Mouse (Mus musculus) adrenal gland, adult 8-10 months (tissue): Measurements from ENCODE around the gene B630019K06Rik. TPM values are rescaled to one million over a fixed set of nuclear protein-coding genes. Genes with fewer than 3 reads are reported as not detected.
"Not testable (repeated sequence)": the region's sequence is repeated elsewhere in the genome, so short reads cannot be mapped to it uniquely, and the experiment has no call there.

Experiments
- DNase-seq: peaks from one replicate; pipeline ENCODE4 v3.0.0; 2022
- total RNA-seq, 4 experiments: library from RNA; stranded (reverse); gene quantifications; 2 replicates each; pipeline ENCODE4 v1.2.4; 2022

The B630019K06Rik gene
- total RNA-seq: 10 to 100 TPM; 11.7 to 13.7 (median 13.1) TPM

- DNase-seq: peak; percentile 66
Observed at GRCm38 (mm10) chrX:8892343-8893155, at the start of gene B630019K06Rik. TSS of gene B630019K06Rik (plus strand) at chrX:8892382.

DNA sequence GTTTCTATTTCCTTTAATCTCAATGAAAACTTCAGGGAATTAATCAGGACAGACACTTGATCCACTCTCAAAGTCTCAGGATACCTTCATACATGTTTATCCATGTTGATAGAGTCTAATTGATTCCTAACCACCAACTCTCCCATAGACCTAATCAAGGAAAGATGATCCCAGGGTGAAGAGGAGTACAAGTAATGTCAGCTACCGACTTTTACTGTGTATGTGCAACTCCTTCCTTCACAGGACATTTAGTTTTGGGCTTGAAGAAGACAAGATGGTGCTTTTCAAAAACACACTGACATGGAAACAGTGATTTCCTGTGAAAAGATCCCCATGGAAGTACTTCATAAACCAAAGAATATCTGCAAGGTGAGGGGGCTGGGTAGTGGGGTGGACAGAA, 48.5 kb upstream of the B630019K06Rik start, which contains the start of gene Gm6592:
Gene Gm6592 (plus strand): TSS at position 301 of the 400 bp plus-strand sequence.
- no peak for DNase-seq

DNA sequence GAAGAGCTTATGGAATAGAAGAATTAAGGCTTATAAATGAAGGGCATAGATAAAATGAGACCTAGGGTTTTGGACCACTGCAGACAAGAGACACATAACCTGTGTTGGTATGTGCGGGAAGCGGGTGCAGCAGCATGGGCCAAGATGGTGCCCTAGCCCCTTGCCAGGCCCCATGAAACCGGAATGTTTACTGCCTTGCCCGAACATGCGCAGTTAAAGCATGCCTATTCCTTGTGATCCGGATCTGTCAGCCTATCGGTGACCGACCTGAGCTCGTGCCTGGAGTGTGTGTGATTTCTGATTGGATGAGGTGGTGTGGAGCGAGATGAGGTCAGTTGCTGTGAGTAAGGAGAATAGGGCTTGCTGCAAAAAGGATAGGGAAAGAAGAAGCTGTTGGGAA, 39.7 kb upstream of the B630019K06Rik start:
- DNase-seq: no peak

GRCm38 (mm10) chrX:8864331-8864730, 27.9 kb upstream of the B630019K06Rik start:
- DNase-seq: peak; percentile 48

DNA sequence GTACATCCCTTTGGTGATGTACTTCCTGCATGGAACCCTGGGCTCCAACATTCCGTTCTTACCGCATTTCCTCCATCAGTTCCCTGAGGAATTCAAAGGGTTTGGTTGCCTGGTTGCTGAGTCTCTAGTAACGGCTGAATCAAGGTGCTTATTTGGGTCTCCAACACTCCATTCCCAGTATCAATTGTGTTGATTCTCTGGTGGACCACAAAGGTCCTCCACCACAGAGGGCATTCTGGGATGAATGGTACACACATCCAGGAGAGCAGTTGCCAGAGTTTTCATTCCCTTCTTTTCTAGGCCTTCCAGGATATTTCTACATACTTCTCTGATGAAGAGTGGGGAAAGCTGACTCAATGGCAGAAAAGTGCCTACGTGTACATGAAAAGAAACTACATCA, 18.2 kb upstream of the B630019K06Rik start, which contains the start of gene Gm5751:
Gene Gm5751 (plus strand): TSS at position 301 of the 400 bp plus-strand sequence.
- DNase-seq: not testable (repeated sequence)

- no peak for DNase-seq
Observed at GRCm38 (mm10) chrX:8884336-8884735, 7.8 kb upstream of the B630019K06Rik start.

DNA sequence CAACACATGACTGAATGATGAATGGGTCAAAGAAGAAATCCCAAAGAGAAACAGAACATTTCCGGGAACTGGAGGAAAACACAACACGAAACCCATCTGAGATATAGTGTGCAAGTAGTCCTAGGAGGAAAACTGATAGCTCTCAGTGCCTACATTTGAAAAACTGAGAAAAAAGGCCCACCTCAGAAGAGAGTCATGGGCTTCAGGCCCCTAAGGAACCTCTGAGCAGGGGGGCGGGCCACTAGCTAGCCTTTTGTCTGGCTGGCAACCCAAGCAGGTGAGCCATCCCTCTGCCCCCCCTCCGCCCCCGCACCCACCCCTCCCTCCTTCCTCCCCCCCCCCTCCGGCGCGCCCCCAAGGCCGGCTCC, 223 bp upstream of the B630019K06Rik start:
- DNase-seq: no peak

- DNase-seq: peak; percentile 2
Observed at GRCm38 (mm10) chrX:8893182-8893651, 1.0 kb downstream of the B630019K06Rik start.

DNA sequence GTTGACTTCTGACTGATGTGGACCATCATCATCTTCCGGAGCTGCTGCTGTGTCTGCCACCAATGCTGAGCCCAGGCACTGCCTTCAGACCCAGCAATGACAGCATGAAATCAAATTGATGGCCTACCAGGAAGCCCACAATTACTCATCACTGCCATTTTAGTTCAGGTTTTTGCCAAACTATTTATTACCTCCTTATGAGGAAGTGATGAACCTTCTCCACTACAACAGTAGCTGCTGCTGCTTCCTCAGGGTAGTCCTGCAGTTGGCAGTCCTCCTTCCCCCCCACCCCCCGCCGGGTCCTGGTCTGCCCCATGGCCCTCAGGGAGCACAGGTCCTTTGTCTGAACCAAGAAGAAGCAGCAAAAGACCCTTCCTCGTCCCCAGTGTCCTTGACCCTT, 8.6 kb downstream of the B630019K06Rik start:
- no peak for DNase-seq

DNA sequence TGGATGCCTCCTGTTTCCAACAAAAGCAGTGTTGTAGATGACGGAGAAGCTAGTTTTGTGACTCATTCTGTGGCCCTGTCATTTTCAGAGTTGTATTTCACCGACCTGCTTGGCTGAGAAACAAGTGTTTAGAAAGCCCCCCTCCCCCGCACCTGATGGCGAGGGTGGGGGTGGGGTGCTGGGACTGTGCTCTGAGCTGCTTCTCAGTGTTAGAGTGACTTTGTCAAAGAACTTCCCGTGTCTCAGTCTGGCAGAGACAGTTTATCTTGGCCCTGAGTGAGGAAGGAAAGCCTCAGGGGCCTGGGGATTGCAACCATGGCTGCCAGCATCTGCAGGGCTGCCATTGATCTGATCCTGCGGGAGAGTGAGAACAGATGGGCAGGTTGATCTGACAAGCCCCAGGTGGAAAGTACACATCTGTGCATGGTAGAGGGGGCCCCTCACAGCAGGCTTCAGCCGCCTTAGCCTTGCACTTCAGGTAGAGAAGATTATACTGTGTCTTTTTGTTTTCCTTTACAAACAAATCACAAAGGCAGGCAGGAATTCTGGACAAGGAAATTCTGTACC, 9.8 kb downstream of the B630019K06Rik start:
- no peak for DNase-seq

- DNase-seq: no peak
Observed at GRCm38 (mm10) chrX:8921080-8921479, 28.9 kb downstream of the B630019K06Rik start.

GRCm38 (mm10) chrX:8921813-8922607, 29.8 kb downstream of the B630019K06Rik start:
- DNase-seq: no peak

DNA sequence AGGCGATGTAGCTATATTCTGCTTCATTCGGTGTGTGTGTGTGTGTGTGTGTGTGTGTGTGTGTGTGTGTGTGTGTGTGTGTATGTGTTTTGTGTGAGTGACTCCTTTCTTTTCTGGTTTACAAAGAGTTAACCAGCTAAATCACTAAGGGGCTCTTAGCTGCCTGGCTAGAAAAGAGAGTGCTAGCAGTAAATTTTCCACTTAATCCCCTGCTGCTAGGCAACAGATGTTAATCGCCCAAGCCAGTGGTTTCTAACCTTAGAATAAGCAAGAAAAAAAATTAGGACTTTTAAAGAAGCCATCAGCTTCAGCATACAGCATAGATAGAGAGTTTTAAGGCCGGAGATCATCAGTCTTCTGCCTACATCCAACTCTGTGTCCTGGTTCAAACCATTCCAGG, 35.1 kb downstream of the B630019K06Rik start:
- DNase-seq: no peak

DNA sequence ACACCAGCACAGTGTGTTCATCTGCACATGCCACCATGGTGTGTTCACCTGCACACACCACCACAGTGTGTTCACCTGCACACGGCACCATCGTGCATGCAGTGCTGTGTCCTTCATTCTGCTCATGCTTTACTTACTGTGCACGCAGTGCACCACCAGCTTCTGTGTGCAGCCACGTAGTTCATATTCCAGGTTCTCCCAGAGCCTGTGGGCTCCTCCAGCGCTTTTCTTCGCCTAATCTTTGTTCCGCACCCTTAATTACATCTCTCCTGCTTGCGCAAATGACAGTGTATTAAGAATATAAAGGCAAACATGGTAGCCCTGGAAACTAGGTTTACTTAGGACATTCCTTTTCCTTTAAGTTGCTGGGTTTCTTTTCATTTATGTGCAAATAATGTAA, 51.9 kb downstream of the B630019K06Rik start:
- no peak for DNase-seq

Other genes starting within 250 kb of the B630019K06Rik start
- gene Ssxb8, start 201.5 kb upstream of the B630019K06Rik start, total RNA-seq: not detected
- gene Ssx9, start 143.9 kb upstream of the B630019K06Rik start, total RNA-seq: not detected
- not detected for gene Ssxb5, start 88.7 kb upstream of the B630019K06Rik start, total RNA-seq
- gene Gm6592, start 48.4 kb upstream of the B630019K06Rik start, total RNA-seq: not detected
- gene Gm5751, start 18.1 kb upstream of the B630019K06Rik start, total RNA-seq: not detected
- gene Fthl17b, start 70.6 kb downstream of the B630019K06Rik start, total RNA-seq: not detected
- not detected for gene Fthl17c, start 84.2 kb downstream of the B630019K06Rik start, total RNA-seq
- not detected for gene Fthl17d, start 94.4 kb downstream of the B630019K06Rik start, total RNA-seq
- gene Fthl17e, start 141.1 kb downstream of the B630019K06Rik start, total RNA-seq: not detected
- gene Fthl17f, start 170.6 kb downstream of the B630019K06Rik start, total RNA-seq: not detected
- not detected for gene 4930402K13Rik, start 212.2 kb downstream of the B630019K06Rik start, total RNA-seq